Mouse (Mus musculus) v-Abl transformed pro-B cells (cell line): ENCODE results near the gene Gm20388.

Experiments used
- in situ Hi-C, 2 experiments: fragments of 400-800 bp; cut with MboI; formaldehyde crosslinking; loops; one replicate each; pipeline ENCODE4 v1.15.1; 2025; ENCODE audit not compliant: unreplicated experiment in 2 of 2

Gene Gm20388

GRCm38 (mm10) chr8:121563701-121564100 is 1653.1 kb downstream of the Gm20388 start:
- in situ Hi-C loops, result no loop called here

GRCm38 (mm10) chr8:121568321-121568720 is 1657.7 kb downstream of the Gm20388 start:
- in situ Hi-C loops, result no loop called here

- in situ Hi-C loops, result no loop called here
Observed at GRCm38 (mm10) chr8:121570335-121570734, 1659.7 kb downstream of the Gm20388 start.

- in situ Hi-C loops, result no loop called here
Observed at GRCm38 (mm10) chr8:121570801-121571200, 1660.2 kb downstream of the Gm20388 start.

GRCm38 (mm10) chr8:121572121-121572520 is 1661.5 kb downstream of the Gm20388 start:
- in situ Hi-C loops, result no loop called here

- in situ Hi-C loops, result no loop called here
Observed at GRCm38 (mm10) chr8:121573275-121573674, 1662.6 kb downstream of the Gm20388 start.

- in situ Hi-C loops, result loop anchor here (25.0 kb wide), 3 partner anchors 262 to 888 kb away; partner anchors contain the start of genes Banp (in 2 of the 2), Car5a (in 2 of the 2) and Klhdc4 (in 1 of the 2)
Observed at GRCm38 (mm10) chr8:121575661-121576060, 1665.0 kb downstream of the Gm20388 start.

- in situ Hi-C loops, result loop anchor here (25.0 kb wide), 3 partner anchors 259 to 891 kb away; partner anchors contain the start of genes Banp (in 2 of the 2), Car5a (in 2 of the 2) and Klhdc4 (in 1 of the 2)
Observed at GRCm38 (mm10) chr8:121577751-121578675, 1667.4 kb downstream of the Gm20388 start.

- in situ Hi-C loops, result loop anchor here (25.0 kb wide), 3 partner anchors 258 to 892 kb away; partner anchors contain the start of genes Banp (in 2 of the 2), Car5a (in 2 of the 2) and Klhdc4 (in 1 of the 2)
Observed at GRCm38 (mm10) chr8:121578676-121579451, 1668.2 kb downstream of the Gm20388 start, which contains the start of gene Fbxo31. TSS of gene Fbxo31 (minus strand) at chr8:121578806.

- in situ Hi-C loops, result loop anchor here (10.0 to 25.0 kb wide), 4 partner anchors 257 to 906 kb away; partner anchors contain the start of genes Banp (in 2 of the 2), Car5a (in 2 of the 2) and Klhdc4 (in 1 of the 2)
Observed at GRCm38 (mm10) chr8:121580465-121580864, 1669.8 kb downstream of the Gm20388 start.

- in situ Hi-C loops, result loop anchor here (10.0 to 25.0 kb wide), 4 partner anchors 254 to 909 kb away; partner anchors contain the start of genes Banp (in 2 of the 2), Car5a (in 2 of the 2) and Klhdc4 (in 1 of the 2)
Observed at GRCm38 (mm10) chr8:121583653-121584052, 1673.0 kb downstream of the Gm20388 start.

- in situ Hi-C loops, result loop anchor here (5.0 to 25.0 kb wide), 5 partner anchors 253 to 910 kb away; partner anchors contain the start of genes Banp (in 2 of the 2), Car5a (in 2 of the 2) and Klhdc4 (in 1 of the 2)
Observed at GRCm38 (mm10) chr8:121584730-121585129, 1674.1 kb downstream of the Gm20388 start.

- in situ Hi-C loops, result loop anchor here (5.0 to 25.0 kb wide), 5 partner anchors 252 to 910 kb away; partner anchors contain the start of genes Banp (in 2 of the 2), Car5a (in 2 of the 2) and Klhdc4 (in 1 of the 2)
Observed at GRCm38 (mm10) chr8:121585159-121585825, 1674.7 kb downstream of the Gm20388 start.

GRCm38 (mm10) chr8:121588750-121589149 is 1678.1 kb downstream of the Gm20388 start:
- in situ Hi-C loops, result loop anchor here (5.0 to 25.0 kb wide), 5 partner anchors 249 to 914 kb away; partner anchors contain the start of genes Banp (in 2 of the 2), Car5a (in 2 of the 2) and Klhdc4 (in 1 of the 2)

- in situ Hi-C loops, result loop anchor here (5.0 to 25.0 kb wide), 5 partner anchors 248 to 914 kb away; partner anchors contain the start of genes Banp (in 2 of the 2), Car5a (in 2 of the 2) and Klhdc4 (in 1 of the 2)
Observed at GRCm38 (mm10) chr8:121589205-121589726, 1678.6 kb downstream of the Gm20388 start.

- in situ Hi-C loops, result loop anchor here (5.0 to 25.0 kb wide), 4 partner anchors 43 to 903 kb away; partner anchors contain the start of genes Banp (in 2 of the 2), Car5a (in 2 of the 2) and Klhdc4 (in 1 of the 2)
Observed at GRCm38 (mm10) chr8:121590203-121591177, 1679.8 kb downstream of the Gm20388 start, which contains the start of gene Map1lc3b. TSS of gene Map1lc3b (plus strand) at chr8:121590361.
